Mouse (Mus musculus) thymus, adult 2 months (tissue): ENCODE results near the gene Ptdss2.

Experiments used
- CTCF ChIP-seq: fragments of 200-500 bp; IDR thresholded peaks from 2 replicates; pipeline ENCODE4 v1.5.1; 2012; ENCODE audit warnings: mild to moderate bottlenecking, control low read depth, low read length, moderate library complexity, borderline replicate concordance; ENCODE audit not compliant: control insufficient read depth, poor library complexity, insufficient read depth; ENCODE audit errors: extremely low read depth
- POLR2A ChIP-seq: fragments of 200-500 bp; IDR thresholded peaks from 2 replicates; pipeline ENCODE4 v1.6.1; 2012; ENCODE audit warnings: mild to moderate bottlenecking, low read length, control low read depth, moderate library complexity; ENCODE audit not compliant: control insufficient read depth, poor library complexity, insufficient read depth; ENCODE audit errors: extremely low read depth

DNA sequence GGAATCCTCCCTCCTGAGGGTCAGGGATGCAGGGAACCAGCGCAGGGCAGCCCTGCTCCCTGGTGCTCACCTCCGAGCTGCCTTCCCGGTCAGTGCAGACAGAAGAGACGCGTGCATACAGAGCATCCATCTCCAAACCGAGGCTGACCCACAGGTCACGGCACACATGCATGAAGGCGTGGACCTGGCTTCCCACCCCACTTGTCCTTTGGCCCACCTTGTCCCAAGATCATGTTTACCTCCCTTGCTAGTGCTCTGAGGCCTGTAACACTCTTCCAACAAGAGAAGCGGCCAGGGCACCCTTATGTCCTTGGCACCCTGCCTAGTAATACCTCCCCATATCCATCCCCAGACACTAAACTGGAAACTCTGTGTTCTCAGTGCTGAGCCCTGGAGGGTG, 6.3 kb upstream of the Ptdss2 start:
- TF ChIP-seq CTCF, result no peak
- no peak for TF ChIP-seq POLR2A
